Mouse (Mus musculus) forebrain, postnatal 0 days (tissue): ENCODE results near the gene Bsdc1. TPM values are rescaled to one million over a fixed set of nuclear protein-coding genes. Genes with fewer than 3 reads are reported as not detected.
"Not testable (repeated sequence)": the region's sequence is repeated elsewhere in the genome, so short reads cannot be mapped to it uniquely, and the experiment has no call there.

Experiments used
- ATAC-seq: fragments of 200-750 bp; cut with Nextera tagmentation; 2 replicates; pipeline ENCODE4 v1.8.0; 2017; ENCODE audit warnings: mild to moderate bottlenecking, moderate library complexity
- DNase-seq: peaks from one replicate; pipeline ENCODE4 v3.0.0-alpha.2; 2015
- H3K27ac ChIP-seq: fragments of 300-500 bp; sonication (generic); 2 replicates; pipeline ENCODE4 v1.5.1; 2014; ENCODE audit warnings: low read depth, mild to moderate bottlenecking, antibody characterized with exemption, low read length, moderate library complexity, mixed read lengths
- H3K27me3 ChIP-seq: fragments of 300-500 bp; sonication (generic); 2 replicates; pipeline ENCODE4 v1.6.1; 2014; ENCODE audit warnings: mild to moderate bottlenecking, low read length, mixed read lengths; ENCODE audit not compliant: insufficient read depth
- H3K36me3 ChIP-seq: fragments of 300-500 bp; sonication (generic); 2 replicates; pipeline ENCODE4 v1.6.1; 2014; ENCODE audit warnings: mild to moderate bottlenecking, moderate library complexity; ENCODE audit not compliant: insufficient read depth
- H3K4me1 ChIP-seq: fragments of 300-500 bp; sonication (generic); 2 replicates; pipeline ENCODE4 v1.6.1; 2014; ENCODE audit warnings: antibody characterized with exemption; ENCODE audit not compliant: insufficient read depth
- H3K4me2 ChIP-seq: fragments of 300-500 bp; sonication (generic); 2 replicates; pipeline ENCODE4 v1.6.1; 2014; ENCODE audit warnings: low read depth, mild to moderate bottlenecking, moderate library complexity
- H3K4me3 ChIP-seq: fragments of 300-500 bp; sonication (generic); 2 replicates; pipeline ENCODE4 v1.5.1; 2014; ENCODE audit warnings: low read depth, low read length, mixed read lengths
- H3K9ac ChIP-seq: fragments of 300-500 bp; sonication (generic); 2 replicates; pipeline ENCODE4 v1.6.1; 2014; ENCODE audit warnings: mild to moderate bottlenecking
- H3K9me3 ChIP-seq: fragments of 300-500 bp; sonication (generic); 2 replicates; pipeline ENCODE4 v1.6.1; 2016; ENCODE audit warnings: low read length
- CTCF ChIP-seq: sonication (generic); IDR thresholded peaks from 2 replicates; pipeline ENCODE4 v1.5.1; 2016; ENCODE audit warnings: antibody characterized with exemption, control low read depth, low read depth
- WGBS: fragments of 180-500 bp; shearing (Covaris S2); extraction: QIAGEN DNeasy Blood & Tissue Kit; methylation state at CpG from one replicate; pipeline ENCODE4 v1.1.7; 2014; 5-methylcytosine and 5-hydroxymethylcytosine counted together
- polyA plus RNA-seq: library from polyadenylated mRNA; unstranded; fragments of >200 nt; fragmentation: Nextera tagmentation; extraction: Ambion mirVana; gene quantifications from 2 replicates; pipeline ENCODE4 v1.2.1, GENCODE M21; 2015
- total RNA-seq: library from RNA; depleted of rRNA; stranded (reverse); fragments of >200 nt; gene quantifications from 2 replicates; pipeline ENCODE4 v1.2.3, GENCODE M21; 2014; rRNA removed

Bsdc1 gene
- total and polyA plus RNA-seq, 2 experiments from 2014 or later: 28.4 to 61.6 TPM

DNA sequence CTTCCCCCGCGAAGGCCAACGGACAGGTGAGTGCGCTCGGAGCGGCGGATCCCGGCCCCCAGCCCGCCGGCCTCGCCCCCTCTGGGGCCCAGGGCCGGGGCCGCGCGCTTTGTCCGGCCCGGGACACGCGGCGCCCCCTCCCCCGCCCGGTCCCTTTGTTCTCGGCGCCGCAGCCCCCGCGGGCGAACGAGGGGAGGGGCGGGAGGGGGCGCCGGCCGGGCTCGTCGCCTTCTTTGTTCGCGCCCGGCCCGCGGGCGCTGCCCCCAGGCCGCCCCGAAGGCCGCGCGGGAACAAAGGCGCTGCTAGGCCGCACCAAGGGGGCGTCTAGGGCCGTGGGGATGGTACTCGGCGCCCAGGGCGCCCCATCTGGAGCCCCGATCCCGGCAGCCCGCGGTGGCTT is 52.5 kb downstream of the Bsdc1 start:
- 8% methylated on average over 46 of the region's 57 CpGs for WGBS
- H3K4me2 ChIP-seq: peak overlapping the region; percentile 71
- no peaks in the 10 kb centered on the region for H3K27me3 ChIP-seq
- H3K4me3 ChIP-seq: peak overlapping the region; percentile 100
- H3K4me1 ChIP-seq: no peaks in the 10 kb centered on the region
- ATAC-seq (peak; percentile 49), DNase-seq (no peak)
- H3K9me3 ChIP-seq: no peaks in the 10 kb centered on the region
- peaks cover 20% of the 10 kb centered on the region for H3K36me3 ChIP-seq
- TF ChIP-seq CTCF: no peak
- peak overlapping the region; percentile 100 for H3K9ac ChIP-seq
- peak overlapping the region; percentile 98 for H3K27ac ChIP-seq

DNA sequence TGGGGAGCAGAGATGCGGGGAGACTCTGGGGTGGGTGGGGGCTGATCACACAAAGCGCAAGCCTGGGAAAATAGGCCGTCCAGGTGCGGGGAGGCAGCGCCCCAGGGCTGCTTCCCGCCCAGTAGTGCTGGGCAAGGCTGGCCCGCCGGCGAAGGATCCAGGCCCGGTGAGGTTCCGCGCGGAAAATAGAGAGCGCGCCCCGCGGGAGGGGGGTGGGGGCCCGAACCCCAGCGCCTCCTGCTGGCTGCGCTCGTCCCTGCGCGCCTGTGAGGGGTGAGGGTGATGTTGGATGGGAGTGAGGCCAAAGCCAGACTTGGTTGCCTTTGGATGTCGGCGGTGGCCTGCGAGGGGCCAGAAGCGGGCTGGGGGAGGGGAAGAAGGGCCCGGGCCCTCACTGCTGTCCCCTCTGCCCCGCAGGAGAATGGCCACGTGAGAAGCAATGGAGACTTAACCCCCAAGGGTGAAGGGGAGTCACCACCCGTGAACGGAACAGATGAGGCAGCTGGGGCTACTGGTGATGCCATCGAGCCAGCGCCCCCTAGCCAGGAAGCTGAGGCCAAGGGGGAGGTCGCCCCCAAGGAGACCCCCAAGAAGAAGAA is 53.0 kb downstream of the Bsdc1 start:
- TF ChIP-seq CTCF: peak; percentile 91
- WGBS: under 1% methylated on average over 32 of the region's 35 CpGs

DNA sequence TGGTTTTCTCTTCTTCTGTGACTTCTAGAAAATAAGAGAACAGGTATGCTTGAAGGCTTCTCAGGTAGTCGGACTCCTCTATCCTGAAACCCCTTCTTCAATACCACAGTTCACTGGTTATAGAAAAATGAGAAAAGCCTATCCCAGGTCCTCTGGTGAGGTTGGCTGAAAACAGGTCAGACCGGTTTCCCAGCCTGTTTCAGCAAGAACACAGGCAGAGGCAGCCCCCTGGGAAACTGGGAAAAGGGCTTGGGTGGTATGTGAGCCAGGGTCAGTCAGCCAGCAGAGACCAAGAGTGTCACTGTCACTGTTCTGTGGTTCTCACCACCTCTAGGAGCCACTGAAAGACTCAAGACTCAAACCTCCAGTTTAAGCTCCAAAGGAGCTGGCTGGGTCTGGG is 55.5 kb downstream of the Bsdc1 start:
- Histone ChIP-seq H3K36me3 (peaks cover 35% of the 10 kb centered on the region), H3K4me1 (no peaks in the 10 kb centered on the region), H3K27ac (no peak overlapping the region), H3K9me3 (no peaks in the 10 kb centered on the region), H3K4me3 (no peak overlapping the region), H3K9ac (no peak overlapping the region), H3K4me2 (no peak overlapping the region), H3K27me3 (no peaks in the 10 kb centered on the region)
- DNase-seq (no peak), ATAC-seq (no peak)
- 62% methylated on average over 2 of the region's 2 CpGs for WGBS
- TF ChIP-seq CTCF: no peak

More for the DNA sequence above, 53.0 kb downstream of the Bsdc1 start:
- peak overlapping the region; percentile 98 for H3K27ac ChIP-seq
- no peaks in the 10 kb centered on the region for H3K4me1 ChIP-seq
- no peaks in the 10 kb centered on the region for H3K27me3 ChIP-seq
- no peaks in the 10 kb centered on the region for H3K9me3 ChIP-seq
- DNase-seq: peak; percentile 88
- H3K4me3 ChIP-seq: peak overlapping the region; percentile 100
- ATAC-seq: peak; percentile 80
- peak overlapping the region; percentile 71 for H3K4me2 ChIP-seq
- H3K9ac ChIP-seq: peak overlapping the region; percentile 100
- peaks cover 20% of the 10 kb centered on the region for H3K36me3 ChIP-seq

DNA sequence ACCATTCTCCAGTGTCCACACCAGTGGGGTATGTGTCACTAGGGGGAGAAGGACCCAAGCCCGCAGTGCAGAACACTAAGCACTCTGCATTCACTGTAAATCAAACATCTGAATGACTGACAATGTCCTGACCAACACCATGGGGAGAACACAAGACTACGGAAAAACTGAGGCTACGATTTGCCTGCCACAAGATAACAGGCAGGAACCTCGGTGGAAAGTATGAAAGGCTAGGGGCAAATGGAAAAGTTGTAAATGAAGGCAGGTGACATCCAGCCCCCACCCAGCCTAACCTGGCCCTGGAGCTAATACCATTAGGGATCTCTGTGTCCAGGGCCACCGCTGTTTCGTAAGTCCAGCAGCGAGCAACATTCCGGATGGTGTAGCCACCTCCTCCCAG is 57.1 kb downstream of the Bsdc1 start:
- H3K4me3 ChIP-seq: no peak overlapping the region
- H3K27ac ChIP-seq: no peak overlapping the region
- no peaks in the 10 kb centered on the region for H3K27me3 ChIP-seq
- no peaks in the 10 kb centered on the region for H3K4me1 ChIP-seq
- peaks cover 46% of the 10 kb centered on the region for H3K36me3 ChIP-seq
- 95% methylated on average over 8 of the region's 8 CpGs for WGBS
- H3K4me2 ChIP-seq: no peak overlapping the region
- ATAC-seq (no peak), DNase-seq (no peak)
- no peak for TF ChIP-seq CTCF
- no peak overlapping the region for H3K9ac ChIP-seq
- H3K9me3 ChIP-seq: no peaks in the 10 kb centered on the region

DNA sequence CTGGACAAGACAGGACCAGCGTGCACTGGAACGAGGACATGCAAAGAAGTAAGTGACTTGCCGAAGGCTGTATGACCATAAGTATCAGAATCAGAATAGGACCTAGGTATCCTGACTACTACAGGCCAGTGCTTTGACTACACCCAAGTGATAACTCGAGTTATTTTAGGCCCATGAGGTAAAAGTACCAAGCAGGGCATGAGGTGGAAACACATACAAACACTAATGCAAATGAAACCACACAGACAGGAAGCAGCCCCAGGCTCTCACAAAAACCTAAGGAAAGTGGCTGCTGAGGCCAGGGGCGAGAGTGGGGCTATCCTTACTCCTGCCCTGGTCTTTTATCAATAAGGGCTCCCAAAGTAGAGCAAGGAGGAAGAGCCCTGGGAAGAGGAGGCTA is 64.0 kb downstream of the Bsdc1 start:
- ATAC-seq (no peak), DNase-seq (no peak)
- no peaks in the 10 kb centered on the region for H3K9me3 ChIP-seq
- H3K36me3 ChIP-seq: peaks cover 53% of the 10 kb centered on the region
- no peak overlapping the region for H3K27ac ChIP-seq
- 88% methylated on average over 5 of the region's 5 CpGs for WGBS
- TF ChIP-seq CTCF: no peak
- H3K4me1 ChIP-seq: no peaks in the 10 kb centered on the region
- no peak overlapping the region for H3K9ac ChIP-seq
- H3K27me3 ChIP-seq: no peaks in the 10 kb centered on the region
- H3K4me2 ChIP-seq: no peak overlapping the region
- H3K4me3 ChIP-seq: no peak overlapping the region

DNA sequence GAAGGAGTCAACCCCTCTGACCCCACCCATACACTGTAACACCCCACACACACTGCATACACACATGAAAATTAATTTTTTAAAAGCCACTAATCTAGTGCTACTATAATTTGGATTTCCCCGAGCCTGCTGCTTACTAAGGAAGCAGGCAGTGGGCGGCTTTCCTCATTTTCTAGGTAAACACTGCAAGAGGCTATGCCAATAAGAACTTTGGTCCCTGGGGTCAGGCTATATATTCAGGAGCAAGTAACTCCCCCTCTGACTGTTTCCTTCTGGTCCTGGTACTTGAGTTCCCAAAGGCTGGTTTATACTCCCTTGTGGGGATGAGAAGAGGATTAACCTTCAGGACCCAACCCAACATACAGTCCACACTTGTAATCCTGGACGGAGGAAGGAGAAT is 64.5 kb downstream of the Bsdc1 start:
- no peak for DNase-seq
- TF ChIP-seq CTCF: no peak

DNA sequence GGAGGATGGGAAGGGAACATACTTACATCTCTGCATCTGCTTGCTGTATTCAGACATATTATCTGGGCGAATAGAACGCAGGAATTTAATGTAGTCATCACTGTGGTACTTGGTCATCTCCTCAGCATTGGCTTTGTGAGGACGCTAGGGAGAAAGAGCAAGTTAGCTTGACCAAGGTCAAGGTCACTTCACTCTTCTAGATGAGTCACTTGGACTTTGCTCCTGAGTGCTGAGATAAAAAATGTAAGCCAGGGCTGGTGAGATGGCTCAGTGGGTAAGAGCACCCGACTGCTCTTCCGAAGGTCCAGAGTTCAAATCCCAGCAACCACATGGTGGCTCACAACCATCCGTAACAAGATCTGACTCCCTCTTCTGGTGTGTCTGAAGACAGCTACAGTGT is 67.5 kb downstream of the Bsdc1 start:
- not testable (repeated sequence) for H3K9ac ChIP-seq
- H3K36me3 ChIP-seq: peaks cover 42% of the 10 kb centered on the region
- WGBS: 95% methylated on average over 5 of the region's 6 CpGs

More for the DNA sequence above, 64.5 kb downstream of the Bsdc1 start:
- H3K36me3 ChIP-seq: peaks cover 55% of the 10 kb centered on the region
- H3K4me1 ChIP-seq: no peaks in the 10 kb centered on the region
- H3K9me3 ChIP-seq: no peaks in the 10 kb centered on the region
- WGBS: 87% methylated on average over 3 of the region's 3 CpGs
- no peak overlapping the region for H3K27ac ChIP-seq
- H3K27me3 ChIP-seq: no peaks in the 10 kb centered on the region
- no peak for ATAC-seq
- no peak overlapping the region for H3K4me3 ChIP-seq
- H3K9ac ChIP-seq: no peak overlapping the region
- H3K4me2 ChIP-seq: no peak overlapping the region

More for the DNA sequence above, 67.5 kb downstream of the Bsdc1 start:
- H3K4me2 ChIP-seq, H3K4me1 ChIP-seq, DNase-seq, ATAC-seq, H3K9me3 ChIP-seq, H3K27ac ChIP-seq, H3K4me3 ChIP-seq, H3K27me3 ChIP-seq: not testable (repeated sequence)

Other genes with a start within 250 kb of the Bsdc1 start
- 7.8 and 10.6 TPM in 2 replicates for gene C77080, start 200.2 kb upstream of the Bsdc1 start, total RNA-seq
- gene C77080, start 200.2 kb upstream of the Bsdc1 start, polyA plus RNA-seq: 2.7 and 3.5 TPM in 2 replicates
- gene Sync, start 174.0 kb upstream of the Bsdc1 start, total RNA-seq: 0.52 and 0.54 TPM in 2 replicates
- 0.48 and 0.79 TPM in 2 replicates for gene Sync, start 174.0 kb upstream of the Bsdc1 start, polyA plus RNA-seq
- gene Rbbp4, start 126.2 kb upstream of the Bsdc1 start, total RNA-seq: 103 and 111 TPM in 2 replicates
- gene Rbbp4, start 126.2 kb upstream of the Bsdc1 start, polyA plus RNA-seq: 272 and 292 TPM in 2 replicates
- 5.9 and 6.0 TPM in 2 replicates for gene Zbtb8os, start 125.9 kb upstream of the Bsdc1 start, total RNA-seq
- gene Zbtb8os, start 125.9 kb upstream of the Bsdc1 start, polyA plus RNA-seq: 20.7 and 30.0 TPM in 2 replicates
- 22.5 and 28.0 TPM in 2 replicates for gene Zbtb8a, start 83.5 kb upstream of the Bsdc1 start, total RNA-seq
- gene Zbtb8a, start 83.5 kb upstream of the Bsdc1 start, polyA plus RNA-seq: 10.3 and 14.3 TPM in 2 replicates
- 7.0 and 10.5 TPM in 2 replicates for gene Zbtb8b, start 20.7 kb upstream of the Bsdc1 start, total RNA-seq
- gene Zbtb8b, start 20.7 kb upstream of the Bsdc1 start, polyA plus RNA-seq: 6.0 and 9.2 TPM in 2 replicates
- gene Tssk3, start 29.4 kb downstream of the Bsdc1 start, total RNA-seq: 0.24 and 0.46 TPM in 2 replicates
- gene Tssk3, start 29.4 kb downstream of the Bsdc1 start, polyA plus RNA-seq: 0.62 and 0.98 TPM in 2 replicates
- 1.8 TPM in 1 of 2 replicates, not detected in the other for gene Fam229a, start 29.6 kb downstream of the Bsdc1 start, total RNA-seq
- 1.7 and 2.6 TPM in 2 replicates for gene Fam229a, start 29.6 kb downstream of the Bsdc1 start, polyA plus RNA-seq
- gene Marcksl1, start 52.0 kb downstream of the Bsdc1 start, total RNA-seq: 1,946 and 1,960 TPM in 2 replicates
- gene Marcksl1, start 52.0 kb downstream of the Bsdc1 start, polyA plus RNA-seq: 2,276 and 2,298 TPM in 2 replicates
- 25.6 and 30.8 TPM in 2 replicates for gene Hdac1, start 81.1 kb downstream of the Bsdc1 start, total RNA-seq
- 47.3 and 50.7 TPM in 2 replicates for gene Hdac1, start 81.1 kb downstream of the Bsdc1 start, polyA plus RNA-seq
- gene Lck, start 112.1 kb downstream of the Bsdc1 start, total RNA-seq: 13.9 and 15.3 TPM in 2 replicates
- 14.9 and 17.0 TPM in 2 replicates for gene Lck, start 112.1 kb downstream of the Bsdc1 start, polyA plus RNA-seq
- gene Fam167b, start 117.0 kb downstream of the Bsdc1 start, total RNA-seq: not detected in 2 replicates
- 0.23 TPM in 1 of 2 replicates, not detected in the other for gene Fam167b, start 117.0 kb downstream of the Bsdc1 start, polyA plus RNA-seq
- 255 and 301 TPM in 2 replicates for gene Eif3i, start 139.1 kb downstream of the Bsdc1 start, total RNA-seq
- 226 and 261 TPM in 2 replicates for gene Eif3i, start 139.1 kb downstream of the Bsdc1 start, polyA plus RNA-seq
- gene Tmem234, start 139.1 kb downstream of the Bsdc1 start, total RNA-seq: 151 and 155 TPM in 2 replicates
- 215 and 218 TPM in 2 replicates for gene Tmem234, start 139.1 kb downstream of the Bsdc1 start, polyA plus RNA-seq
- gene Dcdc2b, start 152.7 kb downstream of the Bsdc1 start, total RNA-seq: 3.0 TPM in 1 of 2 replicates, not detected in the other
- 3.6 and 4.5 TPM in 2 replicates for gene Dcdc2b, start 152.7 kb downstream of the Bsdc1 start, polyA plus RNA-seq
- 25.9 and 31.5 TPM in 2 replicates for gene Iqcc, start 157.5 kb downstream of the Bsdc1 start, total RNA-seq
- 21.4 and 24.7 TPM in 2 replicates for gene Iqcc, start 157.5 kb downstream of the Bsdc1 start, polyA plus RNA-seq
- gene Ccdc28b, start 162.4 kb downstream of the Bsdc1 start, total RNA-seq: 89.2 and 120 TPM in 2 replicates
- 144 and 146 TPM in 2 replicates for gene Ccdc28b, start 162.4 kb downstream of the Bsdc1 start, polyA plus RNA-seq
- 39.1 and 45.0 TPM in 2 replicates for gene Txlna, start 179.5 kb downstream of the Bsdc1 start, total RNA-seq
- 22.4 and 28.4 TPM in 2 replicates for gene Txlna, start 179.5 kb downstream of the Bsdc1 start, polyA plus RNA-seq
- 52.8 and 60.5 TPM in 2 replicates for gene Kpna6, start 211.2 kb downstream of the Bsdc1 start, total RNA-seq
- gene Kpna6, start 211.2 kb downstream of the Bsdc1 start, polyA plus RNA-seq: 9.8 and 11.2 TPM in 2 replicates
- gene Tmem39b, start 235.3 kb downstream of the Bsdc1 start, total RNA-seq: 17.2 and 23.0 TPM in 2 replicates
- gene Tmem39b, start 235.3 kb downstream of the Bsdc1 start, polyA plus RNA-seq: 15.3 and 16.1 TPM in 2 replicates